Mouse (Mus musculus) urinary bladder, postnatal 10 days (tissue): ENCODE results near the gene Zfand2b.
A peak's percentile ranks its signal among the peaks of the same experiment; 100 is the strongest.

Experiments
- DNase-seq: peaks from one replicate; pipeline ENCODE4 v3.0.0; 2022; ENCODE audit warnings: low spot score

Zfand2b gene

GRCm38 (mm10) chr1:75160256-75160617, 8.2 kb upstream of the Zfand2b start:
- DNase-seq: no peak

DNA sequence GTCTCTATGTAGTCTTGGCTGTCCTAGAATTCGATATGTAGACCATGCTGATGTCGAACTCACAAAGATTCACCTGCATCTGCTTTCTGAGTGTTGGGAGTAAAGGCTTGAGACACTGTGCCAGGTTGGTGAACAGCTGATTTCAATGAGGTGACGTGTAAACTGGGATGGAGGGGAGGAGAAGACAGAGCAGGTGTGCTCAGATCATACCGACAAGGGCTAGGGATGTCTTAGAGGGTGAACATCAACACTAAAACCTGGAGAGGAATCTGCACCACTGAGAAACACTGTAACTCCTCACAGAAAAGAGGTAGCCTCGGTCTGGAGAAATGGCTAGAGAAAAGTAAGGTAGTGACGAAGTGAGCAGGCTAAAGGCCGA, 364 bp upstream of the Zfand2b start:
- no peak for DNase-seq

DNA sequence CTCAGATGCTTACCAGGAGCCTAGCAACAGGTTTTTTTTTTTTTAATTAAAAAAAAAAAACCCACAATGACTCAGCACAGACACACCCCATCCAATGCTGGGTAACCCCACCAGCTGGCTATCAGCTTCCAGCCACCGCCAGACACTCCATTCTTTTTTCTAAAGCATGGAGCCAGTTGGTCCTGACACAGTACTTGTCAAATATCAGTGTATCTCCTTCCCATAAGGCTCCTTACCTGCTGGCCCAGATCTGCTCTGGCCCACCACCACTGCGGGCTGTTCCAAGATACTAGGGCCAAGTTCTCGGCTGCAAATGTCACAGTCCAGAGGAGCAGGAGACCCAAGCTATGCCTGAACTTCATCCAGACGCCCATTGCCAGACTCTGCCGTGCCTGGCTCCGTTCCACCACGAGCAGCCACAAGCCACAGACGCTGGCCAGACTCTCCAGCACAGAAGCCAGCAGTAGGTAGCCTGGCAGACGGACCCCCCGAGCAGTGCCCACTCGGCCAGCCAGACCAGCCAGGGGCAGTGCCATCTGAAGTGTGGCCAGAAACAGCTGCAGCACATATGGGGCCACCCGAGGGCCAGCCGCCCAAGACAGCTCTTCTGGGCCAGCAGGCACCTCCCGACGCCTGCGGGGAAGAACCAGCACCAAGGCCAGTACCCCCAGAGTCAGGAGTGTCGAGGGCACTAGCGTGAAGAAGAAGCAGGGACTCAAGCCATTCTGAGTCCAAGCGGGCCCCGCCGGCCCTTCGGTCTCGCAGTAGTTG, 11.1 kb downstream of the Zfand2b start:
- DNase-seq: no peak

- peak; percentile 45 for DNase-seq
These were observed 11.7 kb downstream of the Zfand2b start, which contains the start of gene Abcb6 for GRCm38 (mm10) chr1:75180105-75180590. Abcb6 (minus strand) TSS chr1:75180392.

DNA sequence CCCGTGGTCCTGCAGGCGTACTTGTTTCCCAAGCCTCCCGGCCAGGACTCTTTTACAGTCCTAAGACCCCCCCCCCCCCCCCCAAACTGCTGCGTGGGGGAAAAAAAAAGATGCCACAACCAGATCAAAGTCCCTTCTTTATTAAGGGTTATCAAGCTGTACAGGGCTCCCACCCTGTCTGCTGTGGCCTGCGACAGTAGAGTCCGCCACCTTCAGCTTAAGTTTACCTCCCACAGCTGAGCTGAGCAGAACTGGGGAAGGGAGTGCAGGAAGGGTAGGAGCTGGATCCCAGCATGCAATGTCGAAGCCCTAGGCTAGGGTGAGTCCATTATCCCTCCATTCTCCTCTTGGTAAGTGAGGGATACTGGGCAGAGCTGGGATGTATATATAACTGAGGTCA, 12.3 kb downstream of the Zfand2b start:
- no peak for DNase-seq

GRCm38 (mm10) chr1:75181377-75181870, 13.0 kb downstream of the Zfand2b start:
- no peak for DNase-seq

- DNase-seq: no peak
These were observed 13.7 kb downstream of the Zfand2b start for GRCm38 (mm10) chr1:75182160-75182559.

GRCm38 (mm10) chr1:75185495-75185894, 17.0 kb downstream of the Zfand2b start:
- DNase-seq: no peak

DNA sequence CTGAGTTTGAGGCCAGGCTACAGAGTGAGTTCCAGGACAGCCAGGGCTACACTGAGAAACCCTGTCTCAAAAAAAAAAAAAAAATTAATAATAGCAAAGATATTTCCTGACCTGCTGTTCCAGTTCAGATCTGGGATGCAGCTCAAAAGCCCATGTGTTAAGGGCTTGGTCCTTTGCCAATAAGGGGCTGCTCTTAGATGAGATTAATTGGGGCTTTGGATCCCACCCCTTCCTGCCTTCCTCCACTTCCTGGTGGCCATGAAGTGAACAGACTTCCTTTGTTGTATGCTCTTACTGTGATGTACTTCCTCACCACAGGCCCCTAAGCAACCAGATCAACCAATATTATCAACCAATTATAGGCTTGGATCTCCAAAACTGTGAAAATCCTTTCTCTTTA, 18.7 kb downstream of the Zfand2b start:
- no peak for DNase-seq

DNA sequence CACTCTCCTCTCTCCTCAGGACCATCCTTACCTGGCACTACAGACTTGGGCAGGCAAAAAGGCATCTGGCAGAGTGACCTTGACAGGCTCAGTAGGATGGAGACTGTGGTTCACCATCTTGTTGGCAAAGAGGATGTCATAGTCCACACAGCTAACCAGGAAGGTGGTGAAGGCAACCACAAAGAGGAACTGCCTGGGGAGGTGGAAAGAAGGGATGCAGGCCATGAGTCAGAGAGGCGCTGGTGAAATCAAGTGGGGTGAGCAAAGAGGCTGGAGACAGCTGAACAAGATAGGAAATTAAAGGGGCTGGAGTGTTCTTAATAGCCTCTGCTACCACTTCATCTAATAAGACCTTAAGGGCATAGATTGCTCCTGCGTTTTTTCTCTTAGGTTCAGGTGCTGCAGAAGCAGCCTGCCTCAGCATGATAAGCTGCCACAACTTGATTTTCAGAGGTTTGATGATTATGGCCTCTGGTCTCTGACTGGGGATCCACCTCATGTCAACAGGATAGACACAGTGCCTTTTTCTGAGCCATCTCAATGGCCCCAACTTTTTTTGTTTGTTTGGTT, 19.6 kb downstream of the Zfand2b start:
- no peak for DNase-seq

- no peak for DNase-seq
These were observed 22.1 kb downstream of the Zfand2b start for GRCm38 (mm10) chr1:75190577-75190976.

GRCm38 (mm10) chr1:75191258-75191621, 22.8 kb downstream of the Zfand2b start:
- DNase-seq: no peak

DNA sequence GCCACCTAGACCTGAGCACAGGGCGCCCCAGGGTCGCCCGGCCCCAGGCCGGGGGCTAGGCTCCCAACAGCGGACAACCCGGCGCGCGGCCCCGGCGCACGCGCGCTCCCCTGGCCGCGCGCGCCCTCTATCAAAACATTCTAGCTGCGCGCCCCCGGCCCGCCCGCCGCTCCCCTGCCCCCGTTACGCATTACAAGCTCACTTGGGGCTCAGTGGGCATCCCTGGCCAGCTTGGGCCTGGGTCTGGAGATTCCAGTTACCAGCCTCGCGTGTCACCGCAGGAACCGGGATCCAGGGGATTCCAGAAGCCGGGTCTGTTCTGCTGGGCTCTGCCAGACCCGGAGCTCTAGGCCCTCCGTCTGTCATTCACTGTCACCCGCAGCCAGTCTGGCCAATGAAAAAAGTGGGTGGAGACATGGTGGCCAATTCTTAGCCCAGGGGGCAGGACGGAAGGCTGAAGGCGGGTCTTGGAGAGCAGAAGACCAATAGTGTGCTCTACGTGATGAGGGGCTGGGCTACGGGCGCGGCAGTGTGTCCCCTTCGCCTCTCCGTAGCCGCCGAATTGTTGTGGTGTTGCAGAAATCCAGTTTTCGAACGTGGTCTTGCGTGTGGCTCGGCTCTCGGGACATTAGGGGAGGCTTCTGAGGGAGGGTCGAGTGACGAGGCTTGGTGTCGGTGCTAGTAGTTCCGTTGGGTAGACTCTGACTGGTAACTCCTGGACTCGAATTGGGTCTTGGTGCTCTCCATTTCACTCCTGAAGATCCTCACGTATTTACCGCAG, 23.4 kb downstream of the Zfand2b start, which contains the start of the genes Ankzf1 and Atg9a:
Gene Ankzf1 (plus strand): TSS at position 530 of the 781 bp plus-strand sequence.
Gene Atg9a (minus strand): TSS at position 575 of the 781 bp plus-strand sequence.
- peak; percentile 79 for DNase-seq

DNA sequence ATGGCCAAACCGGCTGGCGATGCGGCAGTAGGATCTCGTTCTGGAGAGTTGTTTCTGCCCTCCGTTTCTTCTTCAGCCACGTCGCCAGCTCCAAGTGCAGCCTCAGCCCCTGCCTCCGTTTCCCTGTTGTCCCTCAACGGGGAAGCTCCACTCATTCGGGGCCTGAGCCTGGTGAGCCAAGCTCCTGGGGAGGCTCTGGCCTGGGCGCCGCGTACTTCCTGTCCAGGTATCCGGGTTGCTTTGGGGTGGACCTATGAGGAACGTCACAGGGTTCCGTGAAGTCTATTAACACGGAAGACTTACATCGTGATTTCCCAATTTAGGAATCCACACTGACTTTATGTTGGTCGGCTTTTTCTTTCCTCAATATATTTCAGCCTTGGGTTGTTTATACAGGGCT, 24.0 kb downstream of the Zfand2b start:
- DNase-seq: no peak

DNA sequence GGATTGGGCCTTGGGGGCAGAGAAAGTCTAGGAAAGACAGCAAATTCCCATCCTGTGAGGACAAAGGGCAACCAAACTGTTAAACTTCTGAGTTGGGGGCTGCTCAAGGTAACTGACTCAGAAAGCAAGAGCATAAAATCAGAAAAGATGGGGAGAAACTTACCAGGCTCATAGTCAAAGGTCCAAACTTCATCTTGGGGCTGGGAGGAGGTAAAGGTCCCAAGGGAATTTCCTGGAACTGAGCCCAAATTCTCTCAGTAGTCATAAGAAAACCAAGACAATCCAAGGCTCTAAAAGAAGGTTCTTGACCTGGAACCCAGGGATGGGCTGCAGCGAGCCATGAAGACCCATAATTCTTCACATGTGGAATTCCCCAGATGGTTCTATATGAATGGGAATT, 32.8 kb downstream of the Zfand2b start:
- DNase-seq: no peak

DNA sequence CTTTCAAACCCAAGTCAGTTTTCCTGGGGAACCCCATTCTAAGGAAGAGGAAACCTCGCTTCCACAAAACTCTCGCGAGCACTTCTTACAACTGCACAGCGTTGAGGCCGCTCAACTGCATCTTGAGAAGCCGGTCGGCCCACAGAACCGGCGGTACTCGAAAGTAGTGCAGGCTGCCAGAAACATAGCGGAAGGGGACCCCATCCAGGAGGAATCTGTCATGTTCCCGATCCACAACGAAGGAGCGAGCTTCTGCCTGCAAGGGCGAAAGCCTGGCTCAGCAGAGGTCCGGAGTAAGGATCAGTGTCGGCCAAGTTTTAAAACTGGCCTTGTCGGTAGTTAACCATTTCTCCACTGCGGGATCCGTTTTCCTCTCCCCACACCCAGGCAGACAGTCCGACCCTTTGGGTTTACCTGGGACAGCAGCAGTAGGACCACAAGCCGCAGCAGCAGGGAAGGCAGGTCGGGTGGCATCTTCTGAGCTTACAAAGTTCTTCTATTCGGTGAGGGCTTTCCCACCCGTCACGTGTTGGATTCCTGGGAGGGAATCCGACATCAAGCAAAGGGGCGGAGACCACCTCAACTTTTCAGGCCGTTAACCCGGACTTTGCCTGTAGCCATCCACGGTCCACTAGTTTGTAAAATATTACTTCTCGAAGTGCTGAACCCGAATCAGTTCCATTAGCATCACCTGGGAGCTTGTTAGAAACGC, 40.7 kb downstream of the Zfand2b start:
- peak; percentile 26 for DNase-seq

GRCm38 (mm10) chr1:75210136-75211087, 42.0 kb downstream of the Zfand2b start, which contains the start of the genes Glb1l and Stk16:
Glb1l (minus strand) TSS chr1:75210813.
Stk16 (plus strand) TSS chr1:75210838.
- DNase-seq: peak; percentile 87

GRCm38 (mm10) chr1:75211141-75211708, 42.8 kb downstream of the Zfand2b start:
- DNase-seq: no peak

DNA sequence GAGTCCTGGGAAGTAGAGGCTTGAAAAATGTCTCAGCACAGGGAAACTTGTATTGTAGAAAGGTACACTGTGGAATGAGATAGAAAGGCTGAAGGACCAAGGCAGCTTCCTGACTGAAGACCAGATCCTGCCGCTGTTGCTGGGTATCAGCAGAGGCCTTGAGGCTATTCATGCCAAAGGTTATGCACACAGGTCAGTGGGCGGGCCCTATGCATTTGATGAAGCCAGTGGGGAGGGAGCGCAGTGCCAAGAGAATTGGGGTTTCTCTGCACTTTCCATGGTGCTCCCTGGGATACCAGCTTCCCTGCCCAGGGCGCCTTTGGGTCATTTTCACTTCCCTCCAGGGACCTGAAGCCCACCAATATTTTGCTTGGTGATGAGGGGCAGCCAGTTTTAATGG, 44.1 kb downstream of the Zfand2b start:
- no peak for DNase-seq

DNA sequence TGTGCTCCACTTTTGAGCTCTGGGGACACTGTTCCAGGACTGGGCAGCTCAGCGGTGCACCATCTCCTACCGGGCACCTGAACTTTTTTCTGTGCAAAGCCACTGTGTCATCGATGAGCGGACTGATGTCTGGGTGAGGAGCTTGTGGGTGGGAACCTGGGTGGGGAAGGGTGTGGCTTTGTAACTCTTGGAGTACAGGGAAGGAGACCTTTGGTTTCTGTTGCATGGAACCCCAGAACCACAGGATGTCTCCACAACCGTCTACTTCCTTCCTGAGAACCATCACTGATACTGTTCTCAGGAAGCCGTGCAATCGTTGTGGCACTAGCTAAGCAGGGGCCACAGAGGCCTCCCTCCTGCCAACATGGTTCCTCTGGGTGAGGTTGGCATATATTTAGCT, 44.6 kb downstream of the Zfand2b start:
- DNase-seq: no peak
